Mouse (Mus musculus): ENCODE measurements around the gene Mmp24.

Gene Mmp24

DNA sequence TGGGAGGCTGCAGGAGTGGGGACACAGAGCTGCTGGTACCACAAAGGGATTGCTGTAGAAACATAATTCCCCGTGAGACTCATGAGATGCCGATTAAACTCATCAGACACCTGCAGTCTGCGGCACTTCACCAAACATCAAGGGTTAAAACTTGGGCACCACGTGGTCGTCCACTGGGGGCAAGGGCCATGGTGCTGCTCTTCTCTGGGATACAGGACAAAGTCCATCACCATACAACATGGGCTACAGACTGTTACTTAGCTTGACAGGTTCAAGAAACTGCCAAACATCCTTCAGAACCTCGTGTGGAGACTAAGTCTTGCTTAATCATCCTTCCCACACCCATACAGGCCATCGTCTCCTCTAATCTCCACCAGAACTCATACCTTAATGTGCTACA is 85.0 kb downstream of the Mmp24 start:
- DNase-seq (ENCODE audit: low spot score in 2 of 2): no peak

GRCm38 (mm10) chr2:155861581-155861980 is 86.4 kb downstream of the Mmp24 start:
- no peak for DNase-seq (ENCODE audit: low spot score in 2 of 2)

- no peak for DNase-seq (ENCODE audit: low spot score in 2 of 2)
These were observed 87.6 kb downstream of the Mmp24 start for GRCm38 (mm10) chr2:155862573-155863300.

DNA sequence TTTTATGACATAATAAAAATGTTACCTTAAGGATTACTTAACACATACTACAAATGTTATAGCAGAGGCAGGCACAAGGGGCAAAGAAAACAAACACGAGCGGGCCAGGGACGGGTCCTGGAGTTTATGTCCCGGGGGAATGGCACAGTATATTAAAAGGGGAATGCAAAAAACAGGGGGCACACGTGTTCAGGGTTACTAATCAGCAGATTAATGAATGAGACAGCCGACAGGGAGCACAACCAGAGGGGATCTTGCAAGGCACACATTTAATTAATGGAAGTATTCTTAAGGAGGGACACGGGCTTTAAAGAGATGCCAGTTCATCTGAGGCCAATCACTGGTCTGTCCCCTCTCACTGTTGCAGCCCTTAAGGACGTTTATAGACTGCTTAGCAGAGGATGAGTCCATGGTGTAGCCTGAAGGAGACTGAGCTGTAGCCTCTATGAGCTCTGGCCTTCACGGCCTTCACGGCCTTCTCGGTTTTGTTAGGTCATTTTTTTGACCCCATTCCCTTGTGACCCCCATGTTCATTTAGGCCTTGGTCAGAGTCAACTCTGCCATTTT is 88.2 kb downstream of the Mmp24 start:
- DNase-seq (ENCODE audit: low spot score in 2 of 2): no peak
